Mouse (Mus musculus): ENCODE data around the gene Pck2.
A peak's percentile ranks its signal among the peaks of the same experiment; 100 is the strongest.

The Pck2 gene

GRCm38 (mm10) chr14:55575711-55576110 is 35.6 kb downstream of the Pck2 start:
- DNase-seq (ENCODE audit: low spot score in 2 of 2): no peak

- DNase-seq (ENCODE audit: low spot score in 2 of 2): no peak
Measured at GRCm38 (mm10) chr14:55576376-55576775, 36.3 kb downstream of the Pck2 start.

- DNase-seq (ENCODE audit: low spot score in 2 of 2): peak; percentile 82
Measured at GRCm38 (mm10) chr14:55577871-55578667, 38.0 kb downstream of the Pck2 start, which contains the start of gene Psme1. Psme1 (plus strand) TSS chr14:55578123.

- DNase-seq (ENCODE audit: low spot score in 2 of 2): peak in 1 of 2 experiments; percentile 43
Measured at GRCm38 (mm10) chr14:55578668-55579269, 38.7 kb downstream of the Pck2 start.

- no peak for DNase-seq (ENCODE audit: low spot score in 2 of 2)
Measured at GRCm38 (mm10) chr14:55579511-55580496, 39.7 kb downstream of the Pck2 start.

GRCm38 (mm10) chr14:55580731-55581130 is 40.7 kb downstream of the Pck2 start:
- no peak for DNase-seq (ENCODE audit: low spot score in 2 of 2)

- DNase-seq (ENCODE audit: low spot score in 2 of 2): no peak
Measured at GRCm38 (mm10) chr14:55581981-55582681, 42.1 kb downstream of the Pck2 start.

GRCm38 (mm10) chr14:55584303-55584701 is 44.2 kb downstream of the Pck2 start:
- DNase-seq (ENCODE audit: low spot score in 2 of 2): no peak

GRCm38 (mm10) chr14:55584702-55585565 is 44.9 kb downstream of the Pck2 start, which contains the start of gene Emc9:
Emc9 (minus strand) TSS chr14:55585302.
- peak; percentile 62 to 73 for DNase-seq (ENCODE audit: low spot score in 2 of 2)

GRCm38 (mm10) chr14:55585566-55585960 is 45.5 kb downstream of the Pck2 start:
- no peak for DNase-seq (ENCODE audit: low spot score in 2 of 2)

GRCm38 (mm10) chr14:55586149-55586548 is 46.1 kb downstream of the Pck2 start:
- no peak for DNase-seq (ENCODE audit: low spot score in 2 of 2)

- DNase-seq (ENCODE audit: low spot score in 2 of 2): no peak
Measured at GRCm38 (mm10) chr14:55589271-55589670, 49.2 kb downstream of the Pck2 start.

GRCm38 (mm10) chr14:55589771-55590448 is 49.8 kb downstream of the Pck2 start:
- no peak for DNase-seq (ENCODE audit: low spot score in 2 of 2)

- peak; percentile 93 to 94 for DNase-seq (ENCODE audit: low spot score in 2 of 2)
Measured at GRCm38 (mm10) chr14:55590748-55591330, 50.8 kb downstream of the Pck2 start, which contains the start of gene Psme2. Psme2 (minus strand) TSS chr14:55591113.

- peak; percentile 92 to 94 for DNase-seq (ENCODE audit: low spot score in 2 of 2)
Measured at GRCm38 (mm10) chr14:55591331-55591891, 51.3 kb downstream of the Pck2 start, which contains the start of gene Rnf31. Rnf31 (plus strand) TSS chr14:55591708.

- DNase-seq (ENCODE audit: low spot score in 2 of 2): no peak
Measured at GRCm38 (mm10) chr14:55592226-55592625, 52.2 kb downstream of the Pck2 start.

GRCm38 (mm10) chr14:55596036-55596690 is 56.1 kb downstream of the Pck2 start:
- DNase-seq (ENCODE audit: low spot score in 2 of 2): no peak

Data from urinary bladder, postnatal 4 days (tissue).